ENCODE assay signal across 11 mouse cellular contexts in genomic region chr14:27430280-27430679, GRCm38 (mm10). TPM values are rescaled to one million over a fixed set of nuclear protein-coding genes. Genes with fewer than 3 reads are reported as not detected.
DNase-seq lines count a peak whose midpoint lies in the region; ATAC-seq and TF ChIP-seq lines count a peak whose summit lies in the region.
"Had no signal": no experiment of that assay in that cellular context is flagged by ENCODE, and none has a peak within 500 bp of the region (broad histone marks: within the 10 kb centered on the region; RNA-seq: fewer than 3 reads in every experiment).

No protein-coding gene starts in this region.

- peak; percentile 73 for DNase-seq in heart, adult 11 months
- no peak for DNase-seq in heart, adult 8-10 months (ENCODE audit: low spot score)
- DNase-seq in neural tube, embryonic 11.5 days (ENCODE audit: low spot score) = no peak
- no peak for DNase-seq in neural tube, embryonic 10.5 days (ENCODE audit: extremely low spot score, low spot score)
- no peak for DNase-seq in limb, embryonic 14.5 days (ENCODE audit: low spot score)
- DNase-seq in adrenal gland, adult (ENCODE audit: inconsistent age in 2 of 2, low spot score in 1 of 2) = no peak
- no peak for DNase-seq in kidney, adult 9 months
- DNase-seq: adrenal gland, postnatal 14 days; cerebellum, postnatal 14 days; kidney, postnatal 36 days had no signal

- TF ChIP-seq POLR2A in limb, embryonic 14.5 days (IDR thresholded peaks at IDR 0.05; ENCODE audit: borderline replicate concordance, extremely low read depth, insufficient read depth, insufficient read length) = no peak

- no peaks in the 10 kb centered on the region for H3K4me1 ChIP-seq in neural tube, embryonic 11.5 days (ENCODE audit: control insufficient read depth, insufficient read depth, low read length)
- no peaks in the 10 kb centered on the region for H3K4me1 ChIP-seq in limb, embryonic 14.5 days (ENCODE audit: control insufficient read depth, insufficient read depth, low read length)
- H3K4me1 ChIP-seq in neural tube, embryonic 14.5 days (ENCODE audit: control insufficient read depth, insufficient read depth, low read length) = 0 out of 2 replicates have a peak, but pooled peaks cover 3% of the 10 kb centered on the region

- 90% methylated on average over 4 of the region's 4 CpGs for WGBS in neural tube, embryonic 11.5 days
- WGBS in limb, embryonic 14.5 days = 96% methylated on average over 4 of the region's 4 CpGs
- 93% methylated on average over 4 of the region's 4 CpGs for WGBS in neural tube, embryonic 14.5 days

- H3K36me3 ChIP-seq in neural tube, embryonic 11.5 days (ENCODE audit: control insufficient read depth, insufficient read depth, low read length) = no peaks in the 10 kb centered on the region
- H3K36me3 ChIP-seq in limb, embryonic 14.5 days (ENCODE audit: control insufficient read depth, insufficient read depth, low read length) = peaks cover 32% of the 10 kb centered on the region
- H3K36me3 ChIP-seq in neural tube, embryonic 14.5 days (ENCODE audit: control insufficient read depth, insufficient read depth, low read length) = no peaks in the 10 kb centered on the region; the same call in 1 of the 2 replicates

- no peak overlapping the region for H3K27ac ChIP-seq in neural tube, embryonic 11.5 days (ENCODE audit: low read depth, low read length)
- H3K27ac ChIP-seq in limb, embryonic 14.5 days (replicated peaks; ENCODE audit: low read depth, low read length) = no peak overlapping the region
- no peak overlapping the region for H3K27ac ChIP-seq in neural tube, embryonic 14.5 days (ENCODE audit: low read depth, low read length)

- no peaks in the 10 kb centered on the region for H3K27me3 ChIP-seq in neural tube, embryonic 11.5 days (ENCODE audit: control insufficient read depth, insufficient read depth, low read length)
- no peaks in the 10 kb centered on the region for H3K27me3 ChIP-seq in limb, embryonic 14.5 days (ENCODE audit: control insufficient read depth, insufficient read depth, low read length)
- no peaks in the 10 kb centered on the region for H3K27me3 ChIP-seq in neural tube, embryonic 14.5 days (ENCODE audit: control insufficient read depth, insufficient read depth, low read length)

- no peak overlapping the region for H3K4me3 ChIP-seq in neural tube, embryonic 11.5 days (ENCODE audit: low read depth, low read length)
- peak overlapping the region; percentile 60; the same call in 1 of the 2 replicates for H3K4me3 ChIP-seq in limb, embryonic 14.5 days (replicated peaks; ENCODE audit: low read length)
- no peak overlapping the region for H3K4me3 ChIP-seq in neural tube, embryonic 14.5 days (ENCODE audit: low read depth, low read length)

- H3K9ac ChIP-seq in neural tube, embryonic 11.5 days (ENCODE audit: low read length) = no peak overlapping the region
- no peak overlapping the region for H3K9ac ChIP-seq in limb, embryonic 14.5 days (ENCODE audit: low read depth, low read length, severe bottlenecking)
- no peak overlapping the region for H3K9ac ChIP-seq in neural tube, embryonic 14.5 days (replicated peaks; ENCODE audit: low read depth, low read length)

- peaks cover 2% of the 10 kb centered on the region; the same call in 1 of the 2 replicates for H3K9me3 ChIP-seq in neural tube, embryonic 11.5 days (ENCODE audit: control insufficient read depth, low read length)
- peaks cover 16% of the 10 kb centered on the region for H3K9me3 ChIP-seq in limb, embryonic 14.5 days (ENCODE audit: control insufficient read depth, low read length)
- H3K9me3 ChIP-seq in neural tube, embryonic 14.5 days (ENCODE audit: control insufficient read depth, low read length) = 0 out of 2 replicates have a peak, but pooled peaks cover 6% of the 10 kb centered on the region

- H3K4me2 ChIP-seq in neural tube, embryonic 11.5 days (ENCODE audit: low read depth) = peak overlapping the region; percentile 57
- H3K4me2 ChIP-seq in limb, embryonic 14.5 days (replicated peaks; ENCODE audit: low read depth, low read length, severe bottlenecking) = peak overlapping the region; percentile 66
- peak overlapping the region; percentile 68 for H3K4me2 ChIP-seq in neural tube, embryonic 14.5 days (ENCODE audit: low read depth, low read length)

- ATAC-seq in neural tube, embryonic 11.5 days (ENCODE audit: insufficient read depth, low FRiP score, low TSS enrichment) = no peak
- ATAC-seq in limb, embryonic 14.5 days (ENCODE audit: low FRiP score, low read depth) = no peak
- ATAC-seq in neural tube, embryonic 14.5 days (ENCODE audit: low read depth) = no peak

RNA-seq across cellular contexts. Expression of gene Fam208a, which starts 1.6 kb away (rescaled TPM):
- total RNA-seq in heart, adult 8-10 months (2022) = 10 to 100 TPM in 2 of 4 experiments, 1 to 10 TPM in 2; 9.2 to 10.5 (median 9.8) TPM
- polyA plus RNA-seq in neural tube, embryonic 11.5 days (2014; fragmentation: Nextera tagmentation; extraction: Ambion mirVana) = 10.3 and 12.6 TPM in 2 replicates
- polyA plus RNA-seq in limb, embryonic 14.5 days (2012; rRNA removed) = 29.8 and 33.1 TPM in 2 replicates
- 11.1 and 11.8 TPM in 2 replicates for polyA plus RNA-seq in limb, embryonic 14.5 days (2014; fragmentation: Nextera tagmentation; extraction: Ambion mirVana)
- polyA plus RNA-seq in neural tube, embryonic 14.5 days (2014; fragmentation: Nextera tagmentation; extraction: Ambion mirVana) = 20.9 and 24.3 TPM in 2 replicates
